Mouse (Mus musculus) stomach, embryonic 15.5 days (tissue): ENCODE measurements around the gene Chadl. TPM values are rescaled to one million over a fixed set of nuclear protein-coding genes. Genes with fewer than 3 reads are reported as not detected.

Experiments used
- ATAC-seq: fragments of 200-750 bp; cut with Nextera tagmentation; 2 replicates; pipeline ENCODE4 v1.8.0; 2017; ENCODE audit warnings: low read depth, moderate number of reproducible peaks, moderate TSS enrichment; ENCODE audit not compliant: insufficient read depth, low FRiP score
- H3K27ac ChIP-seq: fragments of 300-500 bp; sonication (generic); 2 replicates; pipeline ENCODE4 v1.5.1; 2015; ENCODE audit warnings: mild to moderate bottlenecking, inconsistent platforms
- H3K27me3 ChIP-seq: fragments of 300-500 bp; sonication (generic); replicated peaks from 2 replicates; pipeline ENCODE4 v1.6.1; 2015; ENCODE audit warnings: inconsistent platforms
- H3K36me3 ChIP-seq: fragments of 300-500 bp; sonication (generic); 2 replicates; pipeline ENCODE4 v1.6.1; 2015; ENCODE audit warnings: inconsistent platforms
- H3K4me1 ChIP-seq: fragments of 300-500 bp; sonication (generic); 2 replicates; pipeline ENCODE4 v1.6.1; 2015; ENCODE audit warnings: inconsistent platforms
- H3K4me2 ChIP-seq: fragments of 300-500 bp; sonication (generic); 2 replicates; pipeline ENCODE4 v1.6.1; 2015; ENCODE audit warnings: mild to moderate bottlenecking, inconsistent platforms
- H3K4me3 ChIP-seq: fragments of 300-500 bp; sonication (generic); replicated peaks from 2 replicates; pipeline ENCODE4 v1.5.1; 2015; ENCODE audit warnings: inconsistent platforms
- H3K9ac ChIP-seq: fragments of 300-500 bp; sonication (generic); 2 replicates; pipeline ENCODE4 v1.6.1; 2015; ENCODE audit warnings: inconsistent platforms
- H3K9me3 ChIP-seq: fragments of 300-500 bp; sonication (generic); 2 replicates; pipeline ENCODE4 v1.6.1; 2016; ENCODE audit warnings: inconsistent platforms
- WGBS: fragments of 180-500 bp; shearing (Covaris S2); methylation state at CpG from one replicate; pipeline ENCODE4 v1.1.7; 2015; 5-methylcytosine and 5-hydroxymethylcytosine counted together
- polyA plus RNA-seq: library from polyadenylated mRNA; unstranded; fragments of >200 nt; fragmentation: Nextera tagmentation; extraction: Ambion mirVana; gene quantifications from 2 replicates; pipeline ENCODE4 v1.2.1, GENCODE M21; 2015

Chadl gene
- polyA plus RNA-seq, 1 experiment from 2014 or later = 4.1 TPM

GRCm38 (mm10) chr15:81661701-81662100 is 35.4 kb downstream of the Chadl start:
- no peak overlapping the region for H3K4me2 ChIP-seq
- WGBS = 88% methylated on average over 2 of the region's 2 CpGs
- no peaks in the 10 kb centered on the region for H3K36me3 ChIP-seq
- H3K9me3 ChIP-seq = no peaks in the 10 kb centered on the region
- no peaks in the 10 kb centered on the region for H3K27me3 ChIP-seq
- peaks cover 7% of the 10 kb centered on the region; the same call in 1 of the 2 replicates for H3K4me1 ChIP-seq
- no peak overlapping the region for H3K4me3 ChIP-seq
- H3K9ac ChIP-seq = no peak overlapping the region
- ATAC-seq = no peak
- H3K27ac ChIP-seq = no peak overlapping the region

GRCm38 (mm10) chr15:81650636-81651035 is 46.5 kb downstream of the Chadl start:
- Histone ChIP-seq H3K4me2 (no peak overlapping the region), H3K9ac (no peak overlapping the region), H3K36me3 (peaks cover 43% of the 10 kb centered on the region), H3K27me3 (no peaks in the 10 kb centered on the region), H3K4me3 (no peak overlapping the region), H3K27ac (no peak overlapping the region), H3K9me3 (no peaks in the 10 kb centered on the region), H3K4me1 (no peaks in the 10 kb centered on the region)
- ATAC-seq = no peak
- 87% methylated on average over 7 of the region's 7 CpGs for WGBS

- Histone ChIP-seq H3K4me1 (no peaks in the 10 kb centered on the region), H3K9me3 (no peaks in the 10 kb centered on the region), H3K4me2 (no peak overlapping the region), H3K36me3 (peaks cover 51% of the 10 kb centered on the region), H3K27me3 (no peaks in the 10 kb centered on the region), H3K9ac (no peak overlapping the region), H3K27ac (no peak overlapping the region), H3K4me3 (no peak overlapping the region)
- WGBS = 91% methylated on average over 8 of the region's 8 CpGs
- peak; percentile 31; the same call in 1 of the 2 replicates for ATAC-seq
These were observed 47.3 kb downstream of the Chadl start for GRCm38 (mm10) chr15:81649516-81650455.

Other genes with a start within 250 kb of the Chadl start
- gene Rbx1, start 231.0 kb downstream of the Chadl start, polyA plus RNA-seq = 451 and 486 TPM in 2 replicates
- gene Ep300, start 111.9 kb downstream of the Chadl start, polyA plus RNA-seq = 13.1 and 20.6 TPM in 2 replicates
- 19.3 and 19.7 TPM in 2 replicates for gene L3mbtl2, start 33.4 kb downstream of the Chadl start, polyA plus RNA-seq
- gene Zc3h7b, start 47.8 kb upstream of the Chadl start, polyA plus RNA-seq = 23.8 and 24.1 TPM in 2 replicates
- 97.8 and 106 TPM in 2 replicates for gene Rangap1, start 48.2 kb upstream of the Chadl start, polyA plus RNA-seq
- gene Tef, start 105.1 kb upstream of the Chadl start, polyA plus RNA-seq = 24.1 and 24.6 TPM in 2 replicates
- 26.6 and 27.9 TPM in 2 replicates for gene Tob2, start 161.5 kb upstream of the Chadl start, polyA plus RNA-seq
- 128 and 134 TPM in 2 replicates for gene Phf5a, start 174.6 kb upstream of the Chadl start, polyA plus RNA-seq
- 153 and 185 TPM in 2 replicates for gene Aco2, start 175.0 kb upstream of the Chadl start, polyA plus RNA-seq
- gene Polr3h, start 229.0 kb upstream of the Chadl start, polyA plus RNA-seq = 58.1 and 65.4 TPM in 2 replicates
- 15.7 and 16.7 TPM in 2 replicates for gene Csdc2, start 239.5 kb upstream of the Chadl start, polyA plus RNA-seq